Mouse (Mus musculus) CD4-positive, CD25-positive, alpha-beta regulatory T cell, adult 4 months (primary cell): Measurements from ENCODE around the gene Rab17. TPM values are rescaled to one million over a fixed set of nuclear protein-coding genes. Genes with fewer than 3 reads are reported as not detected.

Source experiments
- ATAC-seq: one replicate; pipeline ENCODE4 v1.8.0; 2017
- polyA plus RNA-seq, 2 experiments: library from polyadenylated mRNA; unstranded; fragments of 100-300 nt; shearing (Covaris generic); gene quantifications; one replicate each; pipeline ENCODE4 v1.2.1; 2017

Rab17 gene
- polyA plus RNA-seq, 2 experiments from 2014 or later: not detected

GRCm38 (mm10) chr1:90927929-90928574, 41.4 kb downstream of the Rab17 start:
- no peak for ATAC-seq

- ATAC-seq: no peak
These were observed 42.2 kb downstream of the Rab17 start for GRCm38 (mm10) chr1:90927308-90927707.

GRCm38 (mm10) chr1:90926030-90926429, 43.4 kb downstream of the Rab17 start:
- no peak for ATAC-seq

- no peak for ATAC-seq
These were observed 47.8 kb downstream of the Rab17 start for GRCm38 (mm10) chr1:90921687-90922086.

- ATAC-seq: no peak
These were observed 52.0 kb downstream of the Rab17 start for GRCm38 (mm10) chr1:90917509-90917908.

GRCm38 (mm10) chr1:90914948-90915569, 54.4 kb downstream of the Rab17 start, which contains the start of gene Mlph:
Gene Mlph (plus strand): TSS chr1:90915085.
- ATAC-seq: no peak

- ATAC-seq: no peak
These were observed 56.2 kb downstream of the Rab17 start for GRCm38 (mm10) chr1:90913231-90913630.

GRCm38 (mm10) chr1:90909631-90910152, 59.8 kb downstream of the Rab17 start:
- no peak for ATAC-seq

GRCm38 (mm10) chr1:90909161-90909560, 60.3 kb downstream of the Rab17 start:
- no peak for ATAC-seq

Other genes starting within 250 kb of the Rab17 start
- not detected for gene Col6a3, start 125.7 kb downstream of the Rab17 start, polyA plus RNA-seq
- not detected for gene Mlph, start 54.6 kb downstream of the Rab17 start, polyA plus RNA-seq
- not detected for gene Prlh, start 16.6 kb downstream of the Rab17 start, polyA plus RNA-seq
- gene Lrrfip1, start 29.1 kb upstream of the Rab17 start, polyA plus RNA-seq: 100 to 1,000 TPM; 175 to 217 TPM
- 1 to 10 TPM in 1 of 2 experiments, under 1 TPM in 1; 0.83 to 2.2 TPM for gene Rbm44, start 175.4 kb upstream of the Rab17 start, polyA plus RNA-seq
- 10 to 100 TPM; 28.9 to 31.6 TPM for gene Ramp1, start 210.2 kb upstream of the Rab17 start, polyA plus RNA-seq